Mouse (Mus musculus) kidney, adult 18-20 months (tissue): Measurements from ENCODE around the gene Fgf12.

Experiments used
- DNase-seq: peaks from one replicate; pipeline ENCODE4 v3.0.0; 2021

Gene Fgf12

GRCm38 (mm10) chr16:28610940-28611339 lies 141.9 kb downstream of the Fgf12 start:
- DNase-seq, result peak; percentile 36

- DNase-seq, result no peak
These were observed 149.7 kb downstream of the Fgf12 start for GRCm38 (mm10) chr16:28603155-28603554.

- no peak for DNase-seq
These were observed 151.1 kb downstream of the Fgf12 start for GRCm38 (mm10) chr16:28601723-28602122.

DNA sequence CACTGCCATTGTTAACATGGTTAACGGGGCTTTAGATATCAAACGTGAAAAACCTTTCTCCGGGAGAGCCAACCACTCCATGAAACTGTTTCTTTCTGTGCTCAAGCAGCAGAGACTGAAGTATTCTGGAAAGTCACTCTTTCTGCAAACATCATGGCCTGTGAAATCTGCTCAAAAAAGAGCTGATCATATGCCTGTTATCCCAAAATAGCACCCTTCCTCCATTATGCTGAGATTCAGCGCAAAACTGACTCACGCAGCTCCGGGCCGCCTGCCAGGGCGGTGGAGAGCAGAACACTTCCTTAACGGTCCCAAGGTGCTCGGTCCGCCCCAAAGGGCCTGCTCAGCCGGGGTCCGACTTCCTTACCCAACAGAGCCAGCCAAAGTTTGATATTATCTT lies 156.8 kb downstream of the Fgf12 start:
- DNase-seq, result no peak

DNA sequence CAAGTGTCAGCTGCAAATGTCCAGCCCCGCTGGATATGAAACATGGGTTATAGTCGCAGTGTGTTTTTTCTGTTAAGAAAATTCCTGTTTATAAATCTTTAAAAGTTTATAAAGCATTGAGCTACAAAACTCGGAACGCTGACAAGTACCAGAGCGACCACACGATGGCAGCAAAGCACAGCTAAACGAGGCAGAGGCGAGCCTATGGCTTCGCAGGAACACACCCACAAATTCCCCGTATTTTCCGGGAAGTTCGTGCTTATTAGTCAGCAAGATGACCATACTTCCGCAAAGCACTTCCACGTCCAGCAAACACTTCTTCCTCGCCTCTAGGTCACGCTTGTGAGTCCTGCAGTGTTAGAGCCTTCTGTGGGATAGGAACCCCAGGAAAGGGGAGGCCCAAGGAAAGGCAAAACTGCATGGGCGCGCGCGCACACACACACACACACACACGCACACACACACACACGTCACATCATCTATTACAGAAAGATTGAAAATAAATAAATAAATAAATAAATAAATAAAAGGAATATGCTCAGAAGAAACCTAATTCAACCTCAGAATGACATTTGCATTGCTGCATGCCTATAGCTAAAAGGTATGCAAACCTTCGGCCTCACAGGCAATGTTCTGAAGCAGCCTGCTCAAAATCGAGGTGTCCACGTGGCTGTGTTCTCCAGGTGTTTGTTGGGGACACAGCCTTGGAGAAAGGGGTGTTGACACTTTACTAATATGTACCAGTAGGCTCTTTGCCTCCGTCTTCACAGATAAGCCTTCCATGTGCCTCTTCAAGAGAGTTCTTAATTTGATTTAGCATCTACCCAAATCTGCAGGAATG lies 159.6 kb downstream of the Fgf12 start:
- DNase-seq, result peak; percentile 70

- no peak for DNase-seq
These were observed 160.4 kb downstream of the Fgf12 start for GRCm38 (mm10) chr16:28592466-28592865.

DNA sequence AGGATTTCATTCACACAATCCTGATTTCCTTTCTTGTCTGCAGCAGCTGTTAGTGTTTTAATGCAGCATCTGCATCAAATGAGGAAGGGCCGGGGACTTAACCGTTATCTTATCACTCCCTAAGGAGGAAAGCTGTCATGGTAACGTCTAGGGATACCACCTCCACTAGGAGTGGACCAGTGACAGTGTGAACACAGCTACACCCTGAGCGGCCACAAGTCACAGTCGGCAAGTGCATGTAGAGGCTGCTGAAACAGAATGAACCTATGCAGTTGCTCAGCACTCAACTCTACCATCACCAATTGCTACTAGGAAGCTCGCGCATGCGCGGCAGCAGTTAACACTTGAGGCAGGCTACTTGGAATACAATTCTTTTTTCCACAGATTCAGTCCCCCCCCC lies 161.3 kb downstream of the Fgf12 start:
- DNase-seq, result no peak

- no peak for DNase-seq
These were observed 180.7 kb downstream of the Fgf12 start for GRCm38 (mm10) chr16:28572212-28572611.

- DNase-seq, result no peak
These were observed 188.1 kb downstream of the Fgf12 start for GRCm38 (mm10) chr16:28564716-28565217.

GRCm38 (mm10) chr16:28564075-28564715 lies 188.7 kb downstream of the Fgf12 start:
- DNase-seq, result peak; percentile 7

GRCm38 (mm10) chr16:28562847-28563246 lies 190.0 kb downstream of the Fgf12 start:
- no peak for DNase-seq

DNA sequence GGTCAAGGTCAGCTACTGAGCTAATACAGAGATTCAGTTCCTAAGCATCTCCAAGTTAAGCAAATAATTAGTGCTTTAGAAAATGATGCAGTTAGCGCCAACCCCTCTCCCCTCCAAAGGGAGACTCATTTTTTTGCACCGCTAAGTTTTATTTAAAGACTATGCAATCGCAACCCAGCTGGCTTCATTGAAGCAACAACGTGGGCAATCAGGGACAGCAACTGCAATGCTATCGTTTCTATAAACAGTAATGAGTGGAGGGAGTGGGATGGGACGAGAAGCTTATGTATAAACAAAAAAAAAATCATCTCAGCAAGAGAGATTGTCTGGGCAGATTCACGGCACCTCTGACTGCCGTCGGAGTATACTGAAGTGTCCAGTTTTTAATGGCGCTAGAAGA lies 197.6 kb downstream of the Fgf12 start:
- no peak for DNase-seq

DNA sequence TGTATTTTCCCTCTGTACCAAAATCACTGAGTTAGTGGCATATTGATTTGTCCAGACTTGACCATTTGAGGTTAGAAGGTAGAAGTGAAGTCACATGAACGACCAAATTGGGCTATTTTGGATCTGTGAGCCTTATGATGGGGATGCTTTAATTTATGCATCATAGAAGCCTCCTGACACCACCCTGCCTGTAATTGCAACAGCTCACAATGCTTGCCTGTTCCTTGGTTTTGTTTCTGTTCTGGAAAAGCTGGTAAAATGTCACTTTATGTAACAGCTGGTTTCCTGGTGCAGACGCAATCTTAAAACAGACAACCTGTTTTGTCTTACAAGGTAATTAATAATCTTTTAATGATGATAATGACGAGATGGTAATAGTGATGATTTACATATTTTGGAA lies 213.4 kb downstream of the Fgf12 start:
- no peak for DNase-seq

GRCm38 (mm10) chr16:28517596-28518524 lies 235.0 kb downstream of the Fgf12 start:
- DNase-seq, result peak; percentile 77

DNA sequence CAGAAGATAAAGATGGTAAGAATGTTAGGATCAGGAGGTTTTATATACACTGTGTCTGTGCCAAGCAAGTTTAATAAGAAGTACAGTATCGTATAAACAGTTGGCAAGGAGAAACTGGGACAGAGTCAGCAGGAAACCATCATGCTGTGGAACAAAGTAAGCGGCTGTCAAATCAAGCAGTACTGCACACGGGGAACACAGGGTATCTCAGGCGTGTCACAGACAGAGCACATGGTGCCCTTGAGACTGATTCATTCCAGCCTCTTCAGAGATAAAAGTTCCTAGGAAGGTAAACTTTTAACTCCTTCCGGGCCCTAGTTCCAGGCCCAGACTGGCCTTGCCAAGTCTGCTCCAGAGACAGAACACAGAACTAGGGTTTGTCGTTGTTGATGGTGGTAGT lies 240.4 kb downstream of the Fgf12 start:
- no peak for DNase-seq

GRCm38 (mm10) chr16:28511413-28511812 lies 241.5 kb downstream of the Fgf12 start:
- no peak for DNase-seq

- no peak for DNase-seq
These were observed 254.8 kb downstream of the Fgf12 start for GRCm38 (mm10) chr16:28497971-28498607.

DNA sequence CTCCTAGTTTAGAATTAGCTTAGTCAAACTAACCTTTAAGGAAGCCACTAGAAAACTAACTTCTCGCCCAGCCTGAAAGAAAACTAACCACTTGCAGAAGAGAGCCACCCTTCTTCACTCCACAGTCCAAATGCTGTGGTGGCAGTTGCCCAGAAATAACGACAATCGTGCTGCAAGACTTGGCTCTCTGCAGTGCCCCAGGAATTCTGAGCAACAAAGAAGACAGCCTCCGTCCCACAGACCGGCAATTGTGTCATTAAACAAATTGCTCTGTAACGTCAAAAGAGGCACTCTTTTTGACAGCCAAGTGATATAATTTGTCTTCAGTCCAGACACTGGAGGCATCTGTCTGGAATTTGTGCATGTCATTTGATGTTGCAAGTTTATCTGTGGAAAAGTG lies 261.2 kb downstream of the Fgf12 start:
- DNase-seq, result no peak

GRCm38 (mm10) chr16:28490515-28490914 lies 262.4 kb downstream of the Fgf12 start:
- DNase-seq, result peak; percentile 62

GRCm38 (mm10) chr16:28484920-28485319 lies 267.9 kb downstream of the Fgf12 start:
- DNase-seq, result no peak

GRCm38 (mm10) chr16:28479022-28479421 lies 273.8 kb downstream of the Fgf12 start:
- DNase-seq, result no peak

GRCm38 (mm10) chr16:28476651-28477050 lies 276.2 kb downstream of the Fgf12 start:
- DNase-seq, result no peak

GRCm38 (mm10) chr16:28475553-28475952 lies 277.3 kb downstream of the Fgf12 start:
- DNase-seq, result no peak
